Mouse (Mus musculus): ENCODE data around the gene Gm10668. TPM values are rescaled to one million over a fixed set of nuclear protein-coding genes. Genes with fewer than 3 reads are reported as not detected.
"Not testable (repeated sequence)": the region's sequence is repeated elsewhere in the genome, so short reads cannot be mapped to it uniquely, and the experiment has no call there.

Gene Gm10668
- polyA plus RNA-seq (2016; fragmentation: Nextera tagmentation; extraction: Ambion mirVana), result not detected in 2 replicates

GRCm38 (mm10) chr7:20730524-20730923, at the start of gene Gm10668:
Gm10668 (minus strand) TSS chr7:20730624.
- no CpG with 5 or more reads among the region's 1 CpGs for WGBS
- H3K4me1 ChIP-seq; H3K27me3 ChIP-seq (ENCODE audit: low read depth, poor library complexity, severe bottlenecking); DNase-seq (ENCODE audit: low spot score); H3K4me3 ChIP-seq; H3K36me3 ChIP-seq; H3K9me3 ChIP-seq (replicated peaks); H3K27ac ChIP-seq: not testable (repeated sequence)

GRCm38 (mm10) chr7:20770885-20771284, 40.5 kb upstream of the Gm10668 start, which contains the start of gene Vmn1r112:
Vmn1r112 (plus strand) TSS chr7:20771185.
- H3K27ac ChIP-seq; H3K4me1 ChIP-seq; H3K9me3 ChIP-seq (replicated peaks); H3K4me3 ChIP-seq; H3K36me3 ChIP-seq; DNase-seq (ENCODE audit: low spot score); H3K27me3 ChIP-seq (ENCODE audit: low read depth, poor library complexity, severe bottlenecking): not testable (repeated sequence)
- WGBS, result no CpG with 5 or more reads among the region's 3 CpGs

GRCm38 (mm10) chr7:20703116-20703515, 27.3 kb downstream of the Gm10668 start, which contains the start of gene Vmn1r111:
Vmn1r111 (minus strand) TSS chr7:20703216.
- no CpG with 5 or more reads among the region's 2 CpGs for WGBS
- H3K4me3 ChIP-seq; H3K36me3 ChIP-seq; H3K9me3 ChIP-seq (replicated peaks); DNase-seq (ENCODE audit: low spot score); H3K27ac ChIP-seq; H3K27me3 ChIP-seq (ENCODE audit: low read depth, poor library complexity, severe bottlenecking); H3K4me1 ChIP-seq: not testable (repeated sequence)

Other genes with a start within 250 kb of the Gm10668 start
- not detected in 2 replicates for gene Vmn1r103, start 220.1 kb downstream of the Gm10668 start, polyA plus RNA-seq (2016; fragmentation: Nextera tagmentation; extraction: Ambion mirVana)
- not detected in 2 replicates for gene Vmn1r104, start 196.8 kb downstream of the Gm10668 start, polyA plus RNA-seq (2016; fragmentation: Nextera tagmentation; extraction: Ambion mirVana)
- gene Gm5726, start 184.9 kb downstream of the Gm10668 start, polyA plus RNA-seq (2016; fragmentation: Nextera tagmentation; extraction: Ambion mirVana), result not detected in 2 replicates
- gene Gm4141, start 154.4 kb downstream of the Gm10668 start, polyA plus RNA-seq (2016; fragmentation: Nextera tagmentation; extraction: Ambion mirVana), result not detected in 2 replicates
- not detected in 2 replicates for gene Gm4513, start 131.6 kb downstream of the Gm10668 start, polyA plus RNA-seq (2016; fragmentation: Nextera tagmentation; extraction: Ambion mirVana)
- gene Vmn1r107, start 61.7 kb downstream of the Gm10668 start, polyA plus RNA-seq (2016; fragmentation: Nextera tagmentation; extraction: Ambion mirVana), result not detected in 2 replicates
- gene Vmn1r111, start 27.4 kb downstream of the Gm10668 start, polyA plus RNA-seq (2016; fragmentation: Nextera tagmentation; extraction: Ambion mirVana), result not detected in 2 replicates
- not detected in 2 replicates for gene Vmn1r112, start 40.6 kb upstream of the Gm10668 start, polyA plus RNA-seq (2016; fragmentation: Nextera tagmentation; extraction: Ambion mirVana)
- not detected in 2 replicates for gene Vmn1r113, start 56.7 kb upstream of the Gm10668 start, polyA plus RNA-seq (2016; fragmentation: Nextera tagmentation; extraction: Ambion mirVana)
- not detected in 2 replicates for gene Vmn1r114, start 81.6 kb upstream of the Gm10668 start, polyA plus RNA-seq (2016; fragmentation: Nextera tagmentation; extraction: Ambion mirVana)
- gene Vmn1r115, start 114.4 kb upstream of the Gm10668 start, polyA plus RNA-seq (2016; fragmentation: Nextera tagmentation; extraction: Ambion mirVana), result not detected in 2 replicates
- gene Vmn1r116, start 141.6 kb upstream of the Gm10668 start, polyA plus RNA-seq (2016; fragmentation: Nextera tagmentation; extraction: Ambion mirVana), result not detected in 2 replicates
- not detected in 2 replicates for gene Vmn1r117, start 153.5 kb upstream of the Gm10668 start, polyA plus RNA-seq (2016; fragmentation: Nextera tagmentation; extraction: Ambion mirVana)
- not detected in 2 replicates for gene Vmn1r118, start 181.7 kb upstream of the Gm10668 start, polyA plus RNA-seq (2016; fragmentation: Nextera tagmentation; extraction: Ambion mirVana)

Measured in limb, embryonic 10.5 days (tissue).